Mouse (Mus musculus) ovary, adult 18-20 months (tissue): ENCODE data around the gene Dffa.
"Not testable (repeated sequence)": the region's sequence is repeated elsewhere in the genome, so short reads cannot be mapped to it uniquely, and the experiment has no call there.

Experiments used
- DNase-seq: peaks from one replicate; pipeline ENCODE4 v3.0.0; 2022; ENCODE audit warnings: low spot score, mixed read lengths

Gene Dffa

GRCm38 (mm10) chr4:149098571-149098970 lies 5.4 kb upstream of the Dffa start:
- no peak for DNase-seq

- peak; percentile 83 for DNase-seq
Measured at GRCm38 (mm10) chr4:149099369-149100017, 4.5 kb upstream of the Dffa start, which contains the start of gene Pex14. Gene Pex14 (minus strand): TSS chr4:149099876.

- DNase-seq: not testable (repeated sequence)
Measured at GRCm38 (mm10) chr4:149100449-149100848, 3.5 kb upstream of the Dffa start.

GRCm38 (mm10) chr4:149101456-149101855 lies 2.5 kb upstream of the Dffa start:
- DNase-seq: no peak

GRCm38 (mm10) chr4:149119978-149120562 lies 16.1 kb downstream of the Dffa start:
- not testable (repeated sequence) for DNase-seq

GRCm38 (mm10) chr4:149123432-149123831 lies 19.5 kb downstream of the Dffa start:
- DNase-seq: no peak

GRCm38 (mm10) chr4:149125341-149126114 lies 21.6 kb downstream of the Dffa start:
- DNase-seq: no peak

GRCm38 (mm10) chr4:149126115-149126509 lies 22.2 kb downstream of the Dffa start:
- DNase-seq: no peak

GRCm38 (mm10) chr4:149126663-149127062 lies 22.7 kb downstream of the Dffa start, which contains the start of gene Cort:
Gene Cort (minus strand): TSS chr4:149126763.
- no peak for DNase-seq

- no peak for DNase-seq
Measured at GRCm38 (mm10) chr4:149128467-149128866, 24.5 kb downstream of the Dffa start.

- no peak for DNase-seq
Measured at GRCm38 (mm10) chr4:149131021-149131752, 27.2 kb downstream of the Dffa start.

- no peak for DNase-seq
Measured at GRCm38 (mm10) chr4:149131789-149132565, 28.0 kb downstream of the Dffa start.

- no peak for DNase-seq
Measured at GRCm38 (mm10) chr4:149133395-149133794, 29.4 kb downstream of the Dffa start.

GRCm38 (mm10) chr4:149136116-149136850 lies 32.3 kb downstream of the Dffa start:
- DNase-seq: no peak

GRCm38 (mm10) chr4:149136982-149137770 lies 33.2 kb downstream of the Dffa start, which contains the start of gene Cenps:
Gene Cenps (minus strand): TSS chr4:149137629.
- peak; percentile 77 for DNase-seq

GRCm38 (mm10) chr4:149138515-149138914 lies 34.6 kb downstream of the Dffa start:
- no peak for DNase-seq

GRCm38 (mm10) chr4:149143594-149143993 lies 39.6 kb downstream of the Dffa start:
- DNase-seq: no peak

GRCm38 (mm10) chr4:149144459-149144858 lies 40.5 kb downstream of the Dffa start:
- DNase-seq: peak; percentile 47

GRCm38 (mm10) chr4:149145151-149145550 lies 41.2 kb downstream of the Dffa start:
- DNase-seq: no peak

- DNase-seq: no peak
Measured at GRCm38 (mm10) chr4:149147528-149147927, 43.6 kb downstream of the Dffa start.
